Mouse (Mus musculus): ENCODE measurements around the gene Atp13a3.
A peak's percentile ranks its signal among the peaks of the same experiment; 100 is the strongest.
"Not testable (repeated sequence)": the region's sequence is repeated elsewhere in the genome, so short reads cannot be mapped to it uniquely, and the experiment has no call there.

Atp13a3 gene

DNA sequence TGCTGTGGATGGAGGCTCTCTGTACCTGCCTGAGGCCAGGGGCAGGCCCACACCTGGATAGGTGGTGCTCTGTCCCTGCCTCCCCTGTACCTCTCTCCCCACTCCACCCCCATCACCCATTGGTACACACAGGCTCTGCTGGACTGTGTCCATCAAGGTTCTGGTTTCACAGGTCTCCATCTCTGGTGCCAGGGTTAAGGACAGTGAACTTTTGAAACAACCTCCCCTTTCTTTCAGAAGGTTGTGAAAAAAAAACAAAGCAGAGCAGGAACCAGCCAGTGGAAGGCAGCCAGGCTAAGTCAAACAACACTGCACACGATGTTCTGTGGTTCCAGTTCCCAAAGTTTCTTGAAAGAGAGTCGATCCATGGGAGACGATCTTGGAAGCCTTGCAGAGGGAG is 6.9 kb upstream of the Atp13a3 start:
- DNase-seq (ENCODE audit: low read depth, low spot score), result no peak

DNA sequence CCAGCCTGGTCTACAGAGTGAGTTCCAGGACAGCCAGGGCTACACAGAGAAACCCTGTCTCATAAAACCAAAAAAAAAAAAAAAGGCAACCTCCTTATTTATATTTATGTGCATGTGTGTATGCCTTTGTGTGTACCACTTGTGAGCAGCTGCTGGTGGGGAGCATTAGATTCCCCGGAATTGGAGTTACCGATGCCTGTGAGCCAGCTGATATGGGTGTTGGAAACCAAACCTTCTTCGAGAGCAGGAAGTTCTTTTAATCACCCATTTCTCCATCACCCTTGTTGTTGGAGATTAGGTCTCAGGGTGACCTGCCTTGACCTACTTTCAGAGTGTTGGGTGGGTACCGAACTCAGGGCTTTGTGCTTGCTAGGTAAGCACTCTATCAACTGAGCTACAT is 5.1 kb upstream of the Atp13a3 start:
- DNase-seq (ENCODE audit: low read depth, low spot score), result no peak

DNA sequence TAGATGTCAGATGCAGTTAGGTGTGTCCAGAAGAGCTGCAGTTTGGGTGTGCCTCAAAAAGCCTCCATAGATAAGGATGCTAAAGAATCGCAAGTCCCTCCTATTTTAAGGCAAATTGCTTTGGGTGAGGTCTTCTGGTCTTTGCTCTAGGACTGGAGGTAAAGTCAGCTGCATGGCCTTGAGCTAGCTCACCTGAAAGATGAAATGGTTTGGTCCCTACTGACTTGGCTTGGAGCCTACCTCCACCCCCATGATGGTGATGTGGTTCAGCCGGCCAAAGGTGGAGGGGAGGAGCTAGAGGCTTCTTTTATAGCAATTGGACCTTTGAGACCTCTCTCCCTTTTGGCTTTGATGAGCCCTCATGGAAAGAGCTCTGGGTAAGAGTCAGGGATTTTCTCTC is 1.7 kb upstream of the Atp13a3 start:
- DNase-seq (ENCODE audit: low read depth, low spot score), result no peak

DNA sequence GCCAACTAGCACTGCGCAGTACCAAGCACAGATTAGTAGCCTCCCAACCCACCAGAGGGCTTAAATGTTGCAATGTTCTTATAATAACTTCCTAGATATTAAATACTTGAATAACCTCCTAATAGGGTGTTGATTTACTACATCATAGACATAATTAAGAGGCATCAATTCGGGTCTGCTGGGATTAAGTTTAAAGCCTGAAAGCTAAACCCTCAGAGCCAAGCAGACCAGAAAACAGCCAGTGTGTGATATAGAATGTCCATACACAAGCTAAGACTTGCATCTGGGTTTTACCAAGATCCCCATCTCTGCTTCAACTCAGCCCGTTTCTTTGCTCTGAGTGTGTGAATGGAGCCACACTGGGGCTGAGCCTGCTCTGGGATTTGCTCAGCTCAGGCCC is 2.2 kb downstream of the Atp13a3 start:
- DNase-seq (ENCODE audit: low read depth, low spot score), result no peak

DNA sequence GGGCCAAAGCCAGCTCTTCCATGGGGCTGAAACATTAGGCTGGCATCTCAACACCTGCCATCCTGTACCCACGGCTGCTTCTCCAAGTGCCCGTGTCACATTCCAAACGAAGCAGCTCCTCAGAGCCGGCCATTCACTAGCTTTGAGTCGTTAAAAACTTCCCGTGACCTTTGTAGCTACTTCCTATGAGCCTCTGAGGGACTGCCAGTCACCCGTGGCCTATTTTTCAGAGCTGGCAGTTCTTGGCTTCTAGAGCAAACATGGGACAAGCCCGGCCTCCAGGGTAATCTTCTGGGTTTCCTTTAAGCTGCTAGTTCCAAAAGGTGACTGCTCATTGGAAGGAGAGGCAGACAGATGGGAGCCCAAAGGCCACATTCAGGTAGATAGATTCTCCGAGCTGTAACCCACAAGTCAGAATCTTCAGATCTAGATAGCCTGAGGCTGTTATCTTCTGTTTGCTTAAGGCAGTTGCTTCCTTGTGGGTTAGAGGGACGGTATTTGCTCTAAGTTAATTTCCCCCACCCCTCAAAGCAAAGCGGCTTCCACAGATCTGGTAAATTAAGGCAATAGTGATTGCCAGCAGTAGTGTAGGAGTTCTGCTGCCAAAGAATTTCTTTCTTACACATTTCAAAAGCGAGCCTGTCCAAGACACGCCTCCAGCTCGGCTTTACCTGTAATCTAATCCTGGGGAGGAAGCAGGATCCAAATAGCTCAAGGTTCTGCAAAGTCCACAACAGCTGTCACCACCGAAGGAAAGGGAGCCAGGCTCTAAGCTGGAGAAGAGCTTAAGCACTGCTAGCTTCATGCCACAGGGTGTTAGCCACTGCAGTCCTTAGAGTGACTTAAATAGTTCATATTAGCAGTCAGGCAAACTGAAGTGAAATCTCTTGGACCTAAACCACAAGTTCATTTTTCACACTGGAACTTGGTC is 8.4 kb downstream of the Atp13a3 start:
- DNase-seq (ENCODE audit: low read depth, low spot score), result peak; percentile 5

DNA sequence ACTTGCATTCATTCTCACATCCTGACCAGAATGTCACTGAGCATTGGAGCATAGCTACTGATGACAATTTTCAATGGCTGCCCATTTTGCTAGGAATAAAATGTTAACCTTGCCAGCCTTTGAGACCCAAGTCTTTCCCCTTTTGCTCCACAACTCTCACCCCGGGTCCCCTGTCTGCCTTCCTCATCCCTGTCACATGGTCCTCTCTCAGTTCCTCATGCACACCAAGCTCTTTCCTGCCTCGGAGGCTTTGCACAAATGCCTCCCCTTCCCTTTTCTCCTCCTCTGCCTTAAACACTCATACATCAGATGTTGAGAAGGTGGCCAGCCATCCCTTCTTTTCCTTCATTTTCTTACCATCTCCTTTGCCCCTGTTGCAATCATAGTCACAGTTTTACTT is 10.6 kb downstream of the Atp13a3 start:
- DNase-seq (ENCODE audit: low read depth, low spot score), result peak; percentile 20

DNA sequence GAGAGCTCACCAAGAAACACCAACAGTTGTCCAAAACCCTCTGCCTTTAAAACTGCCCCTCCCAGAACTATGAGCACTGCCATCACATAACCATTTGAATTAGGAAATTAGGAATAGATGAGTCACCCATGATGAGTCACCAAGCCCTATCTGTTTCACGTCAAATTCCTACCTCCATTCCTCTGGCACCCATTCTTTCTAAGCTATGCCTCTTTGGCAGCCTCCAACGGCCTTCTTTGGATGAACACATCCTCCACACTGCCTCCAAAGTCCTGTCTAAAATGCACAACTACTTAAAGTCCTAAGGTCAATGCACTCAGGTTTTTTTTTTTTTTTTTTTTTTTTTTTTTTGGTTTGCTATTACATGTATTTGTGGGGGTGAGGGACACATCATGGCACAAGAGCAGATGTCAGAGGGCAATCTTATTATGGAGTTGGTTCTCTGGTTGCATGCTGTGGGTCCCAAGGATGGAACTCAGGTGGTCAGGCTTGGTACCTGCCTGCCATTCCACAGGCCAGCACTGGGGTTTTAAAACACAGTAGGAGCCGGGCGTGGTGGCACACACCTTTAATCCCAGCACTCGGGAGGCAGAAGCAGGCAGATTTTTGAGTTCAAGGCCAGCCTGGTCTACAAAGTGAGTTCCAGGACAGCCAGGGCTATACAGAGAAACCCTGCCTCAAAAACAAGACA is 15.0 kb downstream of the Atp13a3 start:
- DNase-seq (ENCODE audit: low read depth, low spot score), result peak; percentile 51

DNA sequence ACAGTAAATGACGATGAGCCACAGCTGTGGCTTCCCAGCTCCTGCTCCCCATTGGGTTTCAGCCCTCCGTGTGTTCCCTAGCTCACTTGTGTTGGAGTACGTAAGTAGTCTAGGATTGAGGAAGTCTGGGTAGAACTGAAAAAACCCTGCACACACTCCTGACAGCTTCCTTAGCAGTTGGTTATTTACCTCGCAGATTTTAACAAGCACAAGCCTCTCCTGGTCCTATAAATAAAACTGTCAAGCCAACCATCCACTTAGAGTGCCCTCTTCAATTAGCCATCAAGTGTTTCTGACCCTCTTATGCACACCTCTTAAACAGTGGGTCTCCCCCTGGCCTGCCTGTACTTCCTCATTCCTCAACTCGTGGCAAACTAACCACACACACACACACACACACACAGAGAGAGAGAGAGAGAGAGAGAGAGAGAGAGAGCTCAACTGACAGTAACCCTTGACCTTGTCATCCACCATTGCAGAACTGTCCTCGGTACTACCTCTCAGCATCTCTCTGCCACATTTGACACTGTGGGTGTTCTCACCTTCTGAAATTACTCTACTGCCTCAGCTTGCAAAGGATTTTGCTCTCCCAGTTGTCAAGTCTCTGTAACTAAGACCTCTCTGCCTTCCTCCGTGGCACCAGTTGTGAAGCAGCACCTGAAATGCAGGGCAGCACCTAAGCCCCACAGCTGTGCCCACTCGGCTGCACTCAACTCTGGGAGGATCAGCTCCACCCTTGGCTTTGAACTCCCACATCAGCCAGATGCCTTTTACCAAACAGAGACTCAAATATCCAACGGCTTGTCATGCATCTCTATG is 15.7 kb downstream of the Atp13a3 start:
- peak; percentile 16 for DNase-seq (ENCODE audit: low read depth, low spot score)

DNA sequence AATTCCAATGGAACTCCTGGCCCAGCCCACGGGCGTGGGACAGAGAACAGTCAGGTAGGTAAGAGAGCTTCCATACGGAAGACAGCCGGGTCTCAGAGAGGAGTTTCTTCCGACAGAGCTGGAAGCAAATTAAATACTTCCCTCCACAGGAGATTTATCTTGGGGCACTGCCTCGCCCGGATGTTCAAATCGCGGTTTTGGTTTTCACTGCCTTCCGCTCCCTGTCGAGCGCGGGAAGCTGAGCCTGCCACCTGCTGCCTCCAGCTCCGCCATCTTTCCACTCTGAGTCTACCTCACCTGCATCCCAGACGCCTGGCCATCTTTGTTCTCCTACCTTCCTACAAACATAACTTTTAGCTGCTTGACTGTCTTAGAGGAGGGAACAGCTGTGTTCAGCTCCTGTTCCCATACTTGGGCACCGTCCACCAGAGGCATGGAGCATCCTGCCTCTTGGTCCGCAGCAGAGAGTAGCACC is 16.5 kb downstream of the Atp13a3 start:
- peak; percentile 60 for DNase-seq (ENCODE audit: low read depth, low spot score)

DNA sequence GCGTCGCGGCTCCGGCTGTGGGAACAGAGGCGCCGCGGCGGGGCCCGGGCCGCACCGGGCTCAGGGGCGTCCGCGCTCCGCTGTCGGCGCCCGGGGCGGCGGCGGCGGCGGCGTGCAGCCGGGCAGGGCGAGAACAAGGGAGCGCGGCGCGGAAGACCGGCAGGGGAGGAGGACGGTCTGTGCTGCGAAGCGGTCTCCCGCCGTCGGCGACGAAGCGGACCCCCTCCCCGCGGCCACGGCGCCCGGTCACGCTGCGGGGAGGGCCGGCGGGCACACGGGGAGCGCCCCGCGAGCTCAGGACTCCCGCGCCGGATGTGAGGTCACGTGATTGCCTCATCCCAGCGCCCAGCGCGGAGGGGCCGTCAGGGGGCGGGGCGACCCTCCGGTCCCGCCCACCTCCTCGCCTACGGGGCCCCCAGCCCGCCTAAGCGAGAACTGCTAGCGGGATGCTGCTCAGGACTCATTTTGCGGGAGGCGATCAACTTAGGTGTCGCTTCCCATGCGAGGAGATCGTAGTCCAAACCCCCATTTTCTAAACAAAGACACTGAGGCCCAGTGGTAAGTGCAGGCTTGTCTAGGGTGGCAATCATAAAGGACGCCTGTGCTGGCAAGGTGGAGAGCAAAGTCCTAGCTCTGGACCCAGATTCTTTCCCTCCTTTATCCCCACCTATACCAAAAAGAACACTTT is 17.1 kb downstream of the Atp13a3 start:
- DNase-seq (ENCODE audit: low read depth, low spot score), result peak; percentile 95

DNA sequence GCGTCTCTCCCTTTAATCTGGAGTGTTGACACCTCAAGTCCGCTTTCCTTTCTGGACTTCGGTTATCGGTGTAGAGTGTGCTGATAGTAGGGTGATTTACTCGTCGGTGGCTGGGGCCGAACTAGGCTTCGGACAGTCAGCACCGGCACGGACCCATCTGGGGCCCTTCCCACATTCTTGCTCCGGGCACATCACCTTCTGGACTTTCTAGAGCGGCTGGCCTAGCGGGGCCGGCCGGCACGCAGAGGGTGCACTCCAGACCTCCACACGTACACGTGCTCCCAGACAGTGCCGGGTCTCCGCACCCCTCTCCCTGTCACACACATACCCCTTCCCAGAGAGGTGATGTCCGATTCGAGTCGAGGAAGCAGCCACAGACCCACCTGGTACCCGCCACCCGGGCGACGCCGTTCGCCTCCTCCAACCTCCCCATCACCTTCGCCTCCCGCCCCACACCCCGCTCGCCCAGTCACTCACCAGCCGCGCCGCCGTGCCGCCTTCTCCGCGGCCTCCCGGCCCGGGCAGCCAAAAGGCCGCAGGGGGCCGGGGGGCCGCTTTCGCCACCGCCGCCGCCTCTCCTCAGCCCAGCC is 17.8 kb downstream of the Atp13a3 start:
- peak; percentile 30 for DNase-seq (ENCODE audit: low read depth, low spot score)

DNA sequence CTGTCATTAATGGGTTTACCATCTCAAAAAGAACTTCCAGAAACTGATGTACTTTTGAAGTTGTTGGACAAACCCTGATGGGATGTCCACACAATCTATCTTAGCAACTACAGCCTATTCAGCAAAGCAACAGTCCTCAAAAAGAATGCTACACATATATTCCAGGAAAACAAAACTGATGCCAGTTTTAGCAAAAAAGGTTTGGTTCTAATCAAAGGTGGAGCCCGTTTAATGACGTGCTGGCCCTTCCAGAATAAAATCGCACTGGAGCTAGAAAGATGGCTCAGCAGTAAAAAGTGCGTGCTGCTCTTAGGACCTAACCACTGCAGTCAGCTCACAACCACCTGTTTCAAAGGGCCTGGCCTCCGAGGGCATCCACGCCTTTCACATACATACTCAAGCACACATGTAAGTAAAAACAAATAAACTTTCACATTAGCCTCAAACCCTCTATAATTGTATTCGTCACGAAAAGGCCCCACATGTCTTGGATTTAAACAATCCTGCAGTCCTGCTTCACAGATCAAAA is 18.8 kb downstream of the Atp13a3 start:
- DNase-seq (ENCODE audit: low read depth, low spot score), result no peak

DNA sequence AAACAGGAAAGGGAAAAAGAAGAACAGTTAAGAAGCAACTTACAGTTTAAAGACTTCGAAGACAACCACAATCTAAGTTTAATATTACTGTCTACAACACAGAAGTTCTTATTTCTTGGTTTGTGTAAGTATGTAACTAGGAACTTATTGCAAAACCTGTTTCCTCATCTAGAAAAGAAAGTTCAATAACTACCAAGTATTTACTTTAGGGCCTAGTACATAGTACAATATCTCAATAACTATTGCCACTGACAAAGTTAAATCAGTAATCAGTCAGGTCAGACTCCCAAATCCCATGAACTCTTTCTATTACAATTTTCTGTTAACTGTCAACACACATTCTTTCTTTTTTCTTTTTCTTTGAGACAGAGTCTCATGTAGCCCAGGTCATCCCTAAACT is 20.2 kb downstream of the Atp13a3 start:
- DNase-seq (ENCODE audit: low read depth, low spot score), result no peak

DNA sequence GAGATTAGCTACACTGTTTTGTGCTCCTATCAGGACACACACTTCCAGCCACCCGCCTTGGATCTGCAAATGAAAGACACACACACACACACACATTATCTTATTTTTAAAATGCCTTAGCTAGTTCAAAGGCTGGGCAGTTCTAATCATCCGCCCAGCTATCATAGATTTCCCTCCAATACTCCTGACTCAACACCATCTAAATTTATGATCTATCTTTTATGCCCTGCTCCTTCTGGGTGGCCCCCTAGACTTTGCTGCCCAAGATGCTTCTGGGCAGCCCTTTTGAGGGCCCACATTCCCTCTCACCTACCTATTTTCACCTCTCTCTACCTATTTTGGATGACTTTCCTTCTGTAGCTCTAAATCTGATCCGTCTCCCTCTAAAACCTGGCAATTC is 29.5 kb downstream of the Atp13a3 start:
- DNase-seq (ENCODE audit: low read depth, low spot score), result no peak

DNA sequence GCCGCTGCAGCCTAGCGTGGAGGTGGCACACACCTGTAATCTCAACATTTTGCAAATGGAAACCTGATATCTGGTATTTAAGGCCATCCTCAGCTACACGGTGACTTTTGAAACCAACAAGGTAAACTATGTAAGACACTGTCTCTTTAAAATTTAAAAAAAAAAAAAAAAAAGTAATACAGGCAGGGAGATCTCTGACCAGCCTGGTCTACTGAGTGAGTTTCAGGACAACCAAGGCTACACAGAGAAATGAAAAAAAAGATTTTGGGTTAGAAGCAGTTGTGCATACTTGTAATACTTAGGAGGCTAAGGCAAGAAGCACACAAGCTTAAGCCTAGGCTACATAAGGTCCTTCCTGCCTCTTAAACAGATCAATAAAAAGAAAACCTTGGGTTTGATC is 30.8 kb downstream of the Atp13a3 start:
- no peak for DNase-seq (ENCODE audit: low read depth, low spot score)

DNA sequence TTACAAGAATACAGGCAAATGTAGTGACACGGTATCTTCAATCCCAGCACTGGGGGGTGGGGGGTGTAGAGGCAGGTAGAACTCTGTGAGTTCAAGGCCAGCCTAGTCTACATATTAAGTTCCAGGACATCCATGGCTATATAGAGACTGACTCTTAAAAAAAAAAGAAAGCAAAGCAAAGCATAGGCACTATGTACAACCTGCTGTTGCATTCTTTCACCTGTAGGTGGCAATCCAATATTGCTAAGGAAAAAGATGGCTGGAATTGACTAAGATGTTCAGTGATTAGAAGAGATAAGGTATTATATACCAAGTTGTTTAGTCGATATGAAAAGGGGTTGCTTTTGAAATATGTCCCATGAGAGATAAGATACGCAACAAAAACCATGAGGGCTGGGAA is 31.5 kb downstream of the Atp13a3 start:
- DNase-seq (ENCODE audit: low read depth, low spot score), result peak; percentile 85

DNA sequence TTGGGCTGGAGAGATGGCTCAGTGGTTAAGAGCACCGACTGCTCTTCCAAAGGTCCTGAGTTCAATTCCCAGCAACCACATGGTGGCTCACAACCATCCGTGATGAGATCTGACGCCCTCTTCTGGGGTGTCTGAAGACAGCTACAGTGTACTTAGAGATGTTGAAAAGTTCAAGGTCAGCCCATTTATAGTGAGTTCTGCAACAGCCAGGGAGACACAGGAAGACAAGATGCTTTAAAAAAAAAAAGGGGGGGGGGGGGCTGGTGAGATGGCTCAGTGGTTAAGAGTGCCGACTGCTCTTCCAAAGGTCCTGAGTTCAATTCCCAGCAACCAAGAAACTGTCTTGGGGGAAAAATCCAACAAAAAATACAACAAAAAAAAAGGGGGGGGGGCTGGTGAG is 32.5 kb downstream of the Atp13a3 start:
- not testable (repeated sequence) for DNase-seq (ENCODE audit: low read depth, low spot score)

DNA sequence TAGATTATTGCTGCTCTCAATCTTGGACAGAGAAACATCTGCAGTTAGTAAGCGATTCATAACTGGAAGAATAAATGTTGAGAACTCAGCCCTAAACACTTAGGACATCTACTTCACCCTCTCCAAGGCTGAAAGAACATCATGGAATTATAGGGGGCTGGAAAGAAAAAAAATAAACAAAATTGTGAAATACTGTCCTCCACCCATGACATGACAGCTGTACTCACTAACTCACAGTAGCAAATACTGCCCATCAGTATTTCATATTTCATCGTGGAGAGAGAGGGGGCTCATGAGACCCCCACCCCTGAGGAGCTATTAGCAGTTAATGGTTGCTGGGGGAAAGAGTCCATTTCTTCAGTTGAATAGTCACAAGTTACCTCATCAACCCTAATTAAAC is 38.4 kb downstream of the Atp13a3 start:
- DNase-seq (ENCODE audit: low read depth, low spot score), result no peak

DNA sequence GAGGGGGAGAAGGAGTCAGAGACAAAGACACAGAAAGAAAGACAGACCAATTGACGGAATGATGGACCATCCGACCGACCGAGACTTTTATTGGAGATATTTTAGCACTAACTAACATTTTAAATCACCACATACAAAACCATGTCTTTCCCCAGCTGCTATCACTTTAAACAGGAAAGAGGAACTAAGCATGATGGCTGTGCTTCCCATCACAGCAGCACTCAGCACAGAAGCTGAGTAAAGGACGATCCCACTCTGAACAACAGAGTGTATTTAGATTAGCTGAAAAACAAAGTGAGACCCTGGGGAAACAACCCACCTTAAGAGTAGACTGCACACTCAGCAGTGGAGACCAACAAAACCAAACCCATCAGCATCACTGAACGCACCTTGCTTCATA is 41.2 kb downstream of the Atp13a3 start:
- no peak for DNase-seq (ENCODE audit: low read depth, low spot score)

DNA sequence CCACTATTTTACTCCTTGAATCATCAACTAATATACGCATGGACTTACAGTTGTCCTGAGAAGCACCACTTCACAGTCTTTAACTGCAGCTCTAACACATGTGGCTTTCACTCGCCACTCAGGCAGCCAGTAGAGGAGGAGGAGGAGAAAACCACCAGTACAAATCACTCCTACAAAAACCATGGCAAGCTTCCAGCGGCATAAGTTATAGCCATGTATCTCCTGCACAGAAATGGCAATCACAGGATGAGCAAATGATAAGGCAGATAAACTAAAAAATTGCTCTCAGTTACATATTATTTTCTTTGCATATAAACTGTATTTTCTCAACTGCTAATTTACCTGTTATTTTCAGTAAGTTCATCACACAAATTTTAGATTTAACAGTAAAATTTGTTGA is 43.2 kb downstream of the Atp13a3 start:
- peak; percentile 22 for DNase-seq (ENCODE audit: low read depth, low spot score)

DNA sequence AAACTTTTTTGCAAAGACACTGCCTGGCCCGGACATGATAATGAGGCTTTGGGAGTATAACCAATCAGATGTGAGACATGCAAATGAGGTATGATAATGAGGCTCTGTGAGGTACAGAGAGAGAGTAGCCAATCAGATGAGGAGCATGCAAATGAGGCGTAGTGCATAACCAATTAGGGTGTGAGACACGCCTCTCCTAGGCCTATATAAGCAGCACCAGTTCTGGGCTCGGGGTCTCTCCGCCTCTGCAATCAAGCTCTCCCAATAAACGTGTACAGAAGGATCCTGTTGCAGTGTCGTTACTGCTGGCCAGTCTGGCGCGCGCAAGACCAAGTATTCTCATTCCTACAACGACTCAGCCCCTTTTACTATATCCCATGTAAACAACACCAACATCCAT is 52.3 kb downstream of the Atp13a3 start:
- DNase-seq (ENCODE audit: low read depth, low spot score), result not testable (repeated sequence)
